Mouse (Mus musculus) regulatory T cell (primary cell): ENCODE results near the gene Mmp2.

Experiments
- in situ Hi-C: fragments of 300-600 bp; cut with MboI, MseI; formaldehyde crosslinking; loops from one replicate; pipeline ENCODE4 v1.15.1; 2025; ENCODE audit warnings: high pct_unique_total_duplicates

Gene Mmp2

DNA sequence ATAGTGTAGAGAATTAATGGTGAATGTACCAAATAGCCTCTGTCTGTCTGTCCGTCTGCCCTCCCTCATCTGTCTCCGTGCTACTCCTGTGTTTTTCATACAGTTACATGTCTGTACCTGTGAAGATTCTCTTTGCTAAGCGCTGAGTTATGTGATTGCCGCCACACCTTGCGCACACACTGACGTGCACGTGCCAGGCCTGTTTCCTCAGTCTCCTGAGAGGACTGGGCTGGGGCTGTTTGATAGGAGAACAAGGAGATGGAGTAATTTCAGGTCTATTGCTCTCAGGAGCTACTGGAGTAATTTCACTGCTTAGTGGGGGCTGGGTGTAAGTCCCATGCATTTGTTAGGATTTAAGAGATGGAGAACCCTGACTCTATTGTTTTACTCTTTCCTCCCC, 68.0 kb downstream of the Mmp2 start:
- in situ Hi-C loops = no loop called here

DNA sequence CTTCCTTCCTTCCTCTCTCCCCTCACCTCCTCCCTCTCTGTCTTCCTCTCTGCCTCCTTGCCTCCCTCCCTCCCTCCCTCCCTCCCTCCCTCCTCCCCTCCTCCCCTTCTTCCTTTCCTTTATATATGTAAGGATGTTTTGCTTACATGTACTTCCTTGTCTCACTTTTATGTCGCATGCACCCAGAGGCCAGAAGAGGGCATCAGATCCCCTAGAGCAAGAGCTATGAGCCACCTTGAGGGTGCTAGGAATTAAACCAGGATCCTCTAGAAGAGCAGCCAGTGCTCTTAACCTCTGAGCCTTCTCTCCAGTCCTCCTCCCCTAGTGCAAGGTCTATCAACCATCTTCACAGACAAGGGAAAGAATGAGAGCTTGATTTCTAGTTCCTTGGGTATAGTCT, 69.0 kb downstream of the Mmp2 start:
- in situ Hi-C loops = no loop called here

GRCm38 (mm10) chr8:92896611-92897010, 69.5 kb downstream of the Mmp2 start:
- in situ Hi-C loops = no loop called here

DNA sequence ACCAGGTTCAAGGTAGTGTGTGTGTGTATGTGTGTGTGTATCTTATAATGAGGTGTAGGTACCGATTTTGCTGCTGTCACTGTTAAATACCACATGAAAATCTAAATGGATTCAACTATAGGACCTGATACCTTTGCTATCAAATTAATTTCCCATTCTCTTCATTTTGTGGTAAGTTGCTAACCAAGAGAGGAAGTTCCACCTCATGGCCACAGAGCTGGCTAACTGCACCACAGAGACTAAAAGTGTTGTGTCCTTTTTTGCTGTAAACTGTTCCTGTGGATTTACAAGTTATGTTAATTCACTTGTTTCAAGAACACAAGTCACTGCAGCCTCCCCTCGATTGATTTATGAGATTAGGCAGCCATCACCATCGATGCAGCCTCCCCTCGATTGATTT, 70.7 kb downstream of the Mmp2 start:
- in situ Hi-C loops = no loop called here

DNA sequence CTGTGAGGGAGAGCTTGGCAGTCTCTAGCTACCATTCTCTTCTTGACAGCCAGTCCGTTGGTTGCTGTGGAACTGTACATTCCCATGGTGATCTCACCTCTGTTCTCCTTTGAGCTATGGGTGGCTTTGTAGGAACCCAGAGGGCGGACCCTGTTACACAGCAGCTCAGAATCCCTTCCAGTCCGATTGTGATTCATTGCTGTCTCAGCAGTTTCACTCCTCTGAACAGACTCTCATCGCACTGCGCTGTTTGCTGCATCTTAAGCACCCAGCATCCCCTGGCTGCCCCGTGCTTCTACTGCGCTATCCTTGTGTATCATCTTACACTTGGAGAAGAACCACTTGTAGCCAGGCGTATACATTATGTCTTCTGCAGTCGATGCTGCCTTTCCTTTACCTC, 72.5 kb downstream of the Mmp2 start:
- in situ Hi-C loops = no loop called here

DNA sequence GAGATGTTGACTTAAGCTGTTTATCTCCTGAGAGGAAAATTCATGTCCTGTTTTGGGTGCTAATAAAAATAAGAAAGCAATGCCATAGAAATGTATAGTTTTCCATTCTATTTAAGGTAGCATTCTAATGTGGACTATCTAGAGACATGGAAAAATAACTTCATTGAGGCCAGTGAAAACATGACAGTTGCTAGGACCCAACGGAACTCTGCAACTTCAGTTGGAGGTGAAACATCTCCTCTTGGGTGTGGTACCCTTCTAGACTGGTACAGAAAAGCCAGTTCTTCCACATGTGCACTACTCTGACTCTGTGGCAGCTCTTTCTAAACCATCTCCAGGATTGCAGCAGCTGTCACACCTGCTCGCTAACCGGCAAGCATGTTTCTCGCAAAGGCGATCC, 74.0 kb downstream of the Mmp2 start, which contains the start of gene Capns2:
TSS of gene Capns2 (plus strand) at position 301 of the 400 bp plus-strand sequence.
- in situ Hi-C loops = no loop called here

- in situ Hi-C loops = no loop called here
Observed at GRCm38 (mm10) chr8:92902981-92903380, 75.9 kb downstream of the Mmp2 start.
